18 mouse cellular contexts compared by ENCODE assay signal in genomic region chr14:21808208-21808922, GRCm38 (mm10). TPM values are rescaled to one million over a fixed set of nuclear protein-coding genes. Genes with fewer than 3 reads are reported as not detected.
DNase-seq lines count a peak whose midpoint lies in the region; ATAC-seq and TF ChIP-seq lines count a peak whose summit lies in the region.
"Had no signal": no experiment of that assay in that cellular context is flagged by ENCODE, and none has a peak within 500 bp of the region (broad histone marks: within the 10 kb centered on the region; RNA-seq: fewer than 3 reads in every experiment).

No protein-coding gene starts in this region.

- no peak overlapping the region for H3K4me3 ChIP-seq in liver, adult 2 months (ENCODE audit: insufficient read depth, low read depth, low read length)
- H3K4me3 ChIP-seq in bone marrow, adult 2 months (replicated peaks; ENCODE audit: control insufficient read depth, low read depth, low read length) = no peak overlapping the region
- no peak overlapping the region for H3K4me3 ChIP-seq in small intestine, adult 2 months (ENCODE audit: low read depth, low read length)
- H3K4me3 ChIP-seq: embryonic facial prominence, embryonic 12.5 days; forebrain, embryonic 10.5 days; hindbrain, embryonic 12.5 days; limb, embryonic 15.5 days; neural tube, embryonic 15.5 days had no signal

- H3K79me2 ChIP-seq in liver, adult 2 months (ENCODE audit: control insufficient read depth, insufficient read depth, low read length) = no peaks in the 10 kb centered on the region

- no peaks in the 10 kb centered on the region for H3K27me3 ChIP-seq in liver, adult 2 months (ENCODE audit: control insufficient read depth, insufficient read depth, low read length)
- H3K27me3 ChIP-seq in small intestine, adult 2 months (ENCODE audit: control insufficient read depth, insufficient read depth, low read length) = no peaks in the 10 kb centered on the region
- H3K27me3 ChIP-seq: embryonic facial prominence, embryonic 12.5 days; hindbrain, embryonic 12.5 days; limb, embryonic 15.5 days; neural tube, embryonic 15.5 days had no signal

- DNase-seq in liver, adult 2 months (ENCODE audit: extremely low read depth, low read depth, low spot score) = peak; percentile 83
- DNase-seq in liver = no peak
- DNase-seq in MN1 (ENCODE audit: low spot score) = peak; percentile 16
- DNase-seq in layer of hippocampus, postnatal 25 days (ENCODE audit: extremely low spot score in 1 of 2, low spot score in 1 of 2) = no peak
- no peak for DNase-seq in thymus, adult 18-20 months
- DNase-seq: cerebellum, postnatal 25 days; kidney, adult 18-20 months; kidney, postnatal 4 days; right cerebral cortex, postnatal 14 days had no signal

- ATAC-seq in megakaryocyte-erythroid progenitor cell, adult 5-6 weeks (replicated peaks; ENCODE audit: low FRiP score, low TSS enrichment, poor library complexity, severe bottlenecking) = no peak

- H3K36me3 ChIP-seq in liver, adult 2 months (ENCODE audit: control insufficient read depth, insufficient read depth, low read length) = no peaks in the 10 kb centered on the region
- no peaks in the 10 kb centered on the region for H3K36me3 ChIP-seq in small intestine, adult 2 months (ENCODE audit: control insufficient read depth, insufficient read depth, low read length)
- H3K36me3 ChIP-seq: embryonic facial prominence, embryonic 12.5 days; forebrain, embryonic 10.5 days; hindbrain, embryonic 12.5 days; limb, embryonic 15.5 days; neural tube, embryonic 15.5 days had no signal

- no peak for TF ChIP-seq POLR2A in liver, adult 2 months (IDR thresholded peaks at IDR 0.05; ENCODE audit: extremely low read depth, insufficient read depth, low read length)
- no peak for TF ChIP-seq POLR2A in bone marrow, adult 2 months (IDR thresholded peaks at IDR 0.05; ENCODE audit: borderline replicate concordance, control insufficient read depth, low read depth, low read length)
- no peak for TF ChIP-seq POLR2A in small intestine, adult 2 months (IDR thresholded peaks at IDR 0.05; ENCODE audit: low read depth, low read length)

- TF ChIP-seq CTCF in liver, adult 2 months (IDR thresholded peaks at IDR 0.05; ENCODE audit: low read depth, low read length) = no peak
- TF ChIP-seq CTCF in bone marrow, adult 2 months (IDR thresholded peaks at IDR 0.05; ENCODE audit: control insufficient read depth, insufficient read depth, low read length) = no peak
- TF ChIP-seq CTCF in small intestine, adult 2 months (IDR thresholded peaks at IDR 0.05; ENCODE audit: extremely low read depth, insufficient read length, insufficient replicate concordance, low read depth, low read length) = no peak

- no peak overlapping the region for H3K27ac ChIP-seq in liver, adult 2 months (replicated peaks; ENCODE audit: insufficient read depth, low read depth, low read length)
- peak overlapping the region; percentile 71; the same call in 1 of the 2 replicates for H3K27ac ChIP-seq in bone marrow, adult 2 months (ENCODE audit: control insufficient read depth, insufficient read depth, low read depth, low read length, poor library complexity)
- peak overlapping the region; percentile 99 for H3K27ac ChIP-seq in small intestine, adult 2 months (ENCODE audit: insufficient read depth, low read depth, low read length)
- H3K27ac ChIP-seq: embryonic facial prominence, embryonic 12.5 days; forebrain, embryonic 10.5 days; hindbrain, embryonic 12.5 days; limb, embryonic 15.5 days; neural tube, embryonic 15.5 days had no signal

- 35% methylated on average over 8 of the region's 8 CpGs for WGBS in liver, adult 2 months
- WGBS in bone marrow, adult 2 months = 58% methylated on average over 8 of the region's 8 CpGs
- WGBS in small intestine, adult 2 months = 40% methylated on average over 8 of the region's 8 CpGs

- no peak overlapping the region for H3K9ac ChIP-seq in liver, adult 2 months (ENCODE audit: low read depth, low read length)
- H3K9ac ChIP-seq: embryonic facial prominence, embryonic 12.5 days; hindbrain, embryonic 12.5 days; limb, embryonic 15.5 days; neural tube, embryonic 15.5 days had no signal

- H3K4me1 ChIP-seq in liver, adult 2 months (ENCODE audit: control insufficient read depth, insufficient read depth, low read length) = peaks cover 2% of the 10 kb centered on the region; the same call in 1 of the 2 replicates
- peaks cover 4% of the 10 kb centered on the region; the same call in 1 of the 2 replicates for H3K4me1 ChIP-seq in bone marrow, adult 2 months (ENCODE audit: control insufficient read depth, insufficient read depth, low read length)
- H3K4me1 ChIP-seq in small intestine, adult 2 months (ENCODE audit: control insufficient read depth, insufficient read depth, insufficient read length, low read length) = peaks cover 33% of the 10 kb centered on the region
- H3K4me1 ChIP-seq: embryonic facial prominence, embryonic 12.5 days; forebrain, embryonic 10.5 days; hindbrain, embryonic 12.5 days; limb, embryonic 15.5 days; neural tube, embryonic 15.5 days had no signal

RNA-seq across cellular contexts. Expression of gene Vdac2, which starts 16.7 kb away (rescaled TPM):
- 87.0 and 89.3 TPM in 2 replicates for total RNA-seq in liver, adult 2 months (2014; rRNA removed)
- polyA plus RNA-seq in liver, adult 2 months (2012; rRNA removed) = 66.0 and 108 TPM in 2 replicates
- polyA plus RNA-seq in bone marrow, adult 2 months (2011; ENCODE audit: insufficient read depth, insufficient read length, low replicate concordance, missing spikeins) = 84.6 and 85.2 TPM in 2 replicates
- polyA plus RNA-seq in small intestine, adult 2 months (2012; rRNA removed) = 131 and 371 TPM in 2 replicates
- 100 to 1,000 TPM; 218 to 242 TPM for total RNA-seq in layer of hippocampus, postnatal 25 days (2021)
- 321 and 323 TPM in 2 replicates for total RNA-seq in megakaryocyte-erythroid progenitor cell, adult 5-6 weeks (2014; fragmentation: Nextera tagmentation)
- 421 and 441 TPM in 2 replicates for total RNA-seq in megakaryocyte-erythroid progenitor cell, adult 5-6 weeks (2017)

RNA-seq across cellular contexts. Expression of gene Comtd1, which starts 40.4 kb away (rescaled TPM):
- total RNA-seq in liver, adult 2 months (2014; rRNA removed) = 4.1 and 8.0 TPM in 2 replicates
- polyA plus RNA-seq in liver, adult 2 months (2012; rRNA removed) = 8.6 and 10.1 TPM in 2 replicates
- polyA plus RNA-seq in bone marrow, adult 2 months (2011; ENCODE audit: insufficient read depth, insufficient read length, low replicate concordance, missing spikeins) = 15.8 and 45.0 TPM in 2 replicates
- polyA plus RNA-seq in small intestine, adult 2 months (2012; rRNA removed) = 58.7 and 137 TPM in 2 replicates
- 10 to 100 TPM; 24.7 to 33.0 TPM for total RNA-seq in layer of hippocampus, postnatal 25 days (2021)
- 67.6 and 76.2 TPM in 2 replicates for total RNA-seq in megakaryocyte-erythroid progenitor cell, adult 5-6 weeks (2014; fragmentation: Nextera tagmentation)
- total RNA-seq in megakaryocyte-erythroid progenitor cell, adult 5-6 weeks (2017) = 17.7 and 24.2 TPM in 2 replicates

RNA-seq across cellular contexts. Expression of gene Dusp13, which starts 57.4 kb away (rescaled TPM):
- 0.20 TPM in 1 of 2 replicates, not detected in the other for total RNA-seq in liver, adult 2 months (2014; rRNA removed)
- 0.21 TPM in 1 of 2 replicates, not detected in the other for polyA plus RNA-seq in liver, adult 2 months (2012; rRNA removed)
- polyA plus RNA-seq in bone marrow, adult 2 months (2011; ENCODE audit: insufficient read depth, insufficient read length, low replicate concordance, missing spikeins) = not detected in 2 replicates
- 0.60 and 2.6 TPM in 2 replicates for polyA plus RNA-seq in small intestine, adult 2 months (2012; rRNA removed)
- total RNA-seq in layer of hippocampus, postnatal 25 days (2021) = under 1 TPM in 1 of 2 experiments, not detected in 1; 0.92 TPM
- total RNA-seq in megakaryocyte-erythroid progenitor cell, adult 5-6 weeks (2014; fragmentation: Nextera tagmentation) = not detected in 2 replicates
- total RNA-seq in megakaryocyte-erythroid progenitor cell, adult 5-6 weeks (2017) = not detected in 2 replicates
- polyA plus RNA-seq: embryonic facial prominence, embryonic 12.5 days; forebrain, embryonic 10.5 days; heart, embryonic 16.5 days had no signal

RNA-seq across cellular contexts. Expression of gene Samd8, which starts 58.0 kb away (rescaled TPM):
- 27.1 and 40.9 TPM in 2 replicates for total RNA-seq in liver, adult 2 months (2014; rRNA removed)
- polyA plus RNA-seq in liver, adult 2 months (2012; rRNA removed) = 12.7 and 14.5 TPM in 2 replicates
- 2.8 and 4.4 TPM in 2 replicates for polyA plus RNA-seq in bone marrow, adult 2 months (2011; ENCODE audit: insufficient read depth, insufficient read length, low replicate concordance, missing spikeins)
- 13.7 and 30.6 TPM in 2 replicates for polyA plus RNA-seq in small intestine, adult 2 months (2012; rRNA removed)
- total RNA-seq in layer of hippocampus, postnatal 25 days (2021) = 10 to 100 TPM; 77.5 to 83.4 TPM
- total RNA-seq in megakaryocyte-erythroid progenitor cell, adult 5-6 weeks (2014; fragmentation: Nextera tagmentation) = 4.6 and 5.5 TPM in 2 replicates
- total RNA-seq in megakaryocyte-erythroid progenitor cell, adult 5-6 weeks (2017) = 4.4 and 11.1 TPM in 2 replicates

Comparison
In these comparisons a context has a peak if more than half of its experiments do, and no peak if none do; other contexts are left out.
1. DNase-seq: peak in liver, adult 2 months (single experiment) and MN1 (single experiment); none in liver (single experiment), layer of hippocampus, postnatal 25 days (0 of 2) and thymus, adult 18-20 months (0 of 2).